Mouse (Mus musculus) natural killer cell, adult 2 months (primary cell): ENCODE data around the gene Rab3ip.

Experiments
- DNase-seq, 2 experiments: peaks; one replicate each; pipeline ENCODE4 v3.0.0; 2022; ENCODE audit warnings: low spot score in 2 of 2

Rab3ip gene

GRCm38 (mm10) chr10:116957867-116958551 lies 7.4 kb upstream of the Rab3ip start:
- no peak for DNase-seq

GRCm38 (mm10) chr10:116956483-116957158 lies 6.1 kb upstream of the Rab3ip start:
- no peak for DNase-seq

DNA sequence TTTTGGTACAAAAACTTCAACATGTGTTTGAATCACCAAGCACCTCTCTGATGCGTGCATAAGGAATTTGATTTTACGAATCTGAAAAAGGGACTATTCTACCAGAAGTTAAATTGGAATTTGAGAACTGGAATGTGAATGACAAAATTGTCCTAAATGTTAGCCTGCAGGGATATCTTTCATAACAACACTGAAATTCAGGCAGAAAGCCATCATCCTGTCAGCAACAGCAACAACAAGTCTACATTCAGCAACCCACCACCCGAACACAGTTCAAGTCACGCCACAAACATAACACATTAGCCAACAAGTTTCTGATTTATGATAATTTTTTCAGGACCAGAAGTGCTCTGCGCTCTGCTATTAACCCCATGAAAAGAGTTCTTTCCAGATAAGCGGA lies 4.6 kb upstream of the Rab3ip start:
- no peak for DNase-seq

DNA sequence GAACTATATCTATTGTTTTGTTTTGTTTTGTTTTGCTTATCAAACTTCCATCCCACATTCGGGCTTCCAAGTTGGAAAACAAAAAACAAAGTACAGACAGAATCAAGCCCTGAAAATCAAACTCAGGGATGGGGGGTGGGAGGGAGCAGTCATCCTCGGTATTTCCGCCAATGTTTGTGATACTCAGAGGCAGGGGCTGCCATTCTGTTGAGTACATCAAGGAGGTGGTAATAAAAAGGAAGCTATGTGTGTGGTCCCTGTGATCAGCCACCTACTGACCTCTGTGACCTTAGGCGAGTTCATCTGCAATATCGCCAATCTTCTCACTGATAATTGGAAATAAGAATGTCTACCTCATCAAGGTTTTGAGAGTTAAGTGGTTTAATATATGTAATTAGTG lies 317 bp upstream of the Rab3ip start:
- peak in 1 of 2 experiments; percentile 13 for DNase-seq

- DNase-seq = no peak
These were observed 1.2 kb downstream of the Rab3ip start for GRCm38 (mm10) chr10:116949111-116950008.

GRCm38 (mm10) chr10:116948414-116948813 lies 2.2 kb downstream of the Rab3ip start:
- no peak for DNase-seq

DNA sequence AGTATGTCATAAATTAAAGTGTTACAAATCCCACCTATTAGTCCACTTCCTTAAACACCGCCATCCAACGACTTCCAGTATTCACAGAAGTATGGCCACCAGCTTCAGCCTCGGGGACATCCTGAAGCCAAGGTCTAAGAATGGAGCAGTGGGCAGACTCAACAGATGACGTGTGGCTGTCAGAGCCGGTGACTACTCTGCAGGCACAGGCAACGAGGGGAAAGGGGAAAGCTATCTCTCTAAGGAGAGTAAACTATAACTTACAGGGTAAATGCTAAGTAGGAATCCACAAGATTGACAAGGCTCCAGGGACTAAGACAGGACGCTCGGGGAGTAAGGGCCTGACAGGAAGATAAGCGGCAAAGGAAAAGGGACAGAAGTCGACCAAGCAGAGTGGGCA lies 5.6 kb downstream of the Rab3ip start:
- no peak for DNase-seq

GRCm38 (mm10) chr10:116944144-116944543 lies 6.4 kb downstream of the Rab3ip start:
- DNase-seq = peak in 1 of 2 experiments; percentile 10

DNA sequence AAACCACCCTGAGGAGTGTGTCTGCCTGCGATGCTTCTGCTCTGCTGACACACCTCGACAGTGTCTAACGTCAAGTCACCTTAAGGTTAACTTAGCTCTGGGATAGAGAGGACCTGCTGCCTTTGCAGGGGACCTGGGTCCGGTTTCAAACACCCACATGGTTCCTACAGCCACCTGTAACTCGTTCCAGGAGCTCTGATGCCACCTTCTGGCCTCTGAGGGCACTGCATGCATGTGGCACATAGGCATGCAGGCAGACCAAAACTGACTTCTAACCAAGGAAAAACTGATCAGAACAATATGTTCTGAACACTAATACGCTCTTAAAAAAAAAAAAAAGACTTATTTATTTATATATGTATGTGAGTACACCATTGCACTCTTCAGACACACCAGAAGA lies 7.5 kb downstream of the Rab3ip start:
- DNase-seq = peak; percentile 7 to 34

- DNase-seq = no peak
These were observed 15.5 kb downstream of the Rab3ip start for GRCm38 (mm10) chr10:116935028-116935427.

DNA sequence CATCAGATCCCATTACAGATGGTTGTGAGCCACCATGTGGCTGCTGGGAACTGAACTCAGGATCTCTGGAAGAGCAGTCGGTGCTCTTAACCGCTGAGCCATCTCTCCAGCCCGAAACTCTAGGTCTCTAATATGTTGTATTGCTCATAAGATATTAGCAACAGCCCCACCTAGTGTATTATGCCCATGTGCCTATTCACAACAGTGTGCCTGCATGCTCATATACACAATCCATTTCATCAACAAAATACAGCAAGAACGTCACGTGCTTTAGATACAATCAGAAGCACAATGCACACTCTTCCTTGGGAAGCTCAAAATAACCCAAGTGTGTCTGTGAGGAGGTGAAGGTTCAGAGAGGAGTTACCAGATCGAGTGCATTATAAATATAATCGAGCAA lies 16.8 kb downstream of the Rab3ip start:
- no peak for DNase-seq

DNA sequence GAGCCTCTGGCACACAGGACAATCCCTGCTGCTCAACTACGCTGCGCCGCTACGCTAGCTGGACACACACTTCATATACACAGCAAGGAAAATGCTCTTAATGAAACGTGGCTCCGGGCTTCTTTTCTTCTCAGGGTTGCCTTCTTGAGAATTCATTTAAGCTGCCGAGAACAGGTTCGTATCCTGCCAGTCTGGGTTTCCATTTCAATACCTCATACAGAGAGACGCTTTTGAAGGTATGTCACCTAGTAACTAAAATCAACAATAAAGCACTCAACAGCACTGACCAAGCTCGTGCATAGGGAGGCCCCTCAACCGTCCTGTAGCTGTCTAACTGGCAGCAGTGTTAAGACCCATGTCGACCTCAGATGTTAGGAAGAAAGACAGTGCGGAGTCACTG lies 18.2 kb downstream of the Rab3ip start:
- no peak for DNase-seq

- no peak for DNase-seq
These were observed 18.9 kb downstream of the Rab3ip start for GRCm38 (mm10) chr10:116931497-116932179.

- DNase-seq = no peak
These were observed 19.6 kb downstream of the Rab3ip start for GRCm38 (mm10) chr10:116930936-116931335.

DNA sequence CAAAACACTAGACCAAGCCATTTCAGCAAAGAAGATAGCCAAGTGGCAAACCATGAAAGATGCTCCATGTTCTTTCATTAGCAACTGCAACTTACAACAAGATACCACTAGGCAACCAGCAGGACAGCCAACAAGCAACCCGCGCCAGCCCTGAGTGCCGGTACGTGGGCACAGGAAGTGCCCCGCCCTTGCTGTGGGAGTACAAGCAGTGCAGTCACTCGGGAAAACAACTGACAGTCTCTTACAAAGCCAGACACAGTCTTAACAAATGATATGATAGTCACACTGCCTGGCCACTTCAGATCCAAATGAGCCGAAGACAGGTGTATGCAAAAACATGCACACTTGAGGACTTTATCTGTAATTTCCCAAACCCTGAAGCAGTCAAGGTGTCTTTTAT lies 20.1 kb downstream of the Rab3ip start:
- peak in 1 of 2 experiments; percentile 61 for DNase-seq

- no peak for DNase-seq
These were observed 21.7 kb downstream of the Rab3ip start for GRCm38 (mm10) chr10:116928826-116929225.

DNA sequence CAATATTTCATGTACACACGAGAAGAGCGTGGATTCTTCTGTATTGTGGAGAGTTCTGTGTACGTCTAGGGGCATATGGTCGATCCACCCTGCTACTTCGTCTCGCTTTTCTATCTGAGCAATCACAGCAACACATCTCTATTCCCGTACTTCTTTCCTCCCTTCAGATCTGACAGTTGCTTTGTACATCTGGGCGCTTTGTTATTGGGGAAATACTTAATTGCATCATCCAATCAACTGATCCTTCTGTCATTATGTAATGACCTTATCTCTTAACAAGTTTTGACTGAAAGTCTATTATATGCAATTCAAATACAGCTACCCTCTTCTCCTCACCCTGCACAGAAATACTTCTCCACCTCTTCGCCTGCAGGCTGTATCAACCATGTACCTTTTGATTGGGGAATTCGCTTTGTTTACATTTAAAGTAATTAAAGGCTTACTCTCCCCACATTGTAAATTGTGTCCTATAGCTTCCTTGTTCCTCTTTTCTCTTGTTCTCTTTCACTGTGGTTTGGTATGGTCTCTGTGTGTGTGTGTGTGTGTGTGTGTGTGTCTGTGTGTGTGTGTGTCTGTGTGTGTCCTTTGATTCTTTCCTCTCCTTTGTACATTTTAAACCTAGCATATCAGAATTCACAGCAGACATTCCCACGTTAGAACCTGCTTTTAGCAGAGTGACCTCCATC lies 24.0 kb downstream of the Rab3ip start:
- no peak for DNase-seq

GRCm38 (mm10) chr10:116923651-116924495 lies 26.7 kb downstream of the Rab3ip start:
- no peak for DNase-seq

DNA sequence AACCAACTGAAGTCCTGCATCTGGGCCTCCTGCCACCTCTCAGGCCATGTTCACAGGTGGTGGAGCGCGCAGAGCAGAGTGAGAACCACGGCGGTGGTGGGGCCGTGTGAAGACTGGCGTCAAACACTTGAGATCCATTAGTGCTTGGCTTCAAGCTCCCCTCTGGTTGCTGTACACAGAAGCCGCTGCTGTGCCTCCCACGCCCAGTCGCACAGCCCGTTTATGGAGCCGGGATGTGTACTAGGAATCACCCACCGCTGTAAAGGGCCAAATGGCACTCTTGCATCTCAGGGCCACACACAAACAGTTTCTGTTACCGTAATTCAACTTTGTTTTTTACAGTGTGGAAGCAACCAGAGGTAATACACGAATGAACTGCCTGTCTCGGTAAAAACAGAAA lies 28.4 kb downstream of the Rab3ip start:
- no peak for DNase-seq

GRCm38 (mm10) chr10:116921416-116921815 lies 29.2 kb downstream of the Rab3ip start:
- DNase-seq = no peak
